ENCODE assay signal across 9 mouse cellular contexts in genomic region chr16:24913641-24914392, GRCm38 (mm10).
DNase-seq lines count a peak whose midpoint lies in the region; ATAC-seq lines count a peak whose summit lies in the region.
"Had no signal": no experiment of that assay in that cellular context is flagged by ENCODE, and none has a peak within 500 bp of the region (broad histone marks: within the 10 kb centered on the region; RNA-seq: fewer than 3 reads in every experiment).

No protein-coding gene starts in this region.

- H3K9me3 ChIP-seq in kidney, embryonic 16.5 days (ENCODE audit: low read length): no peaks in the 10 kb centered on the region

- H3K4me1 ChIP-seq in kidney, embryonic 16.5 days (ENCODE audit: insufficient read depth, low read length): peaks cover 25% of the 10 kb centered on the region

- peak overlapping the region; percentile 35; the same call in 1 of the 2 replicates for H3K27ac ChIP-seq in kidney, embryonic 16.5 days (ENCODE audit: low read length)

- H3K9ac ChIP-seq in kidney, embryonic 16.5 days (replicated peaks; ENCODE audit: low read length): no peak overlapping the region

- H3K4me3 ChIP-seq in kidney, embryonic 16.5 days (ENCODE audit: low read length): no peak overlapping the region

- 62% methylated on average over 7 of the region's 7 CpGs for WGBS in kidney, embryonic 16.5 days

- H3K4me2 ChIP-seq in kidney, embryonic 16.5 days (replicated peaks; ENCODE audit: low read depth, low read length): no peak overlapping the region

- no peak for ATAC-seq in kidney, embryonic 16.5 days (ENCODE audit: low FRiP score, low TSS enrichment)

- H3K27me3 ChIP-seq in kidney, embryonic 16.5 days (ENCODE audit: insufficient read depth, low read length): no peaks in the 10 kb centered on the region
- H3K27me3 ChIP-seq: Patski had no signal

- no peaks in the 10 kb centered on the region for H3K36me3 ChIP-seq in kidney, embryonic 16.5 days (ENCODE audit: insufficient read depth, low read length)

- peak; percentile 37 for DNase-seq in gastrocnemius, postnatal 25 days
- DNase-seq in gastrocnemius, postnatal 14 days: no peak
- peak; percentile 28 for DNase-seq in ovary, adult 18-20 months (ENCODE audit: low spot score)
- no peak for DNase-seq in ovary, postnatal 36 days (ENCODE audit: low spot score)
- peak; percentile 39 to 52 for DNase-seq in thymus, postnatal 36 days
- DNase-seq in spleen, adult 18-20 months: no peak
- DNase-seq in right cerebral cortex, postnatal 4 days: no peak

- intact Hi-C loops in gastrocnemius, postnatal 14 days (cut with DNase I; ENCODE audit: low total_unique reads): no loop called here

Comparison
In these comparisons a context has a peak if more than half of its experiments do, and no peak if none do; other contexts are left out.
1. DNase-seq: peak in gastrocnemius, postnatal 25 days (single experiment), ovary, adult 18-20 months (single experiment) and thymus, postnatal 36 days (2 of 2); none in gastrocnemius, postnatal 14 days (single experiment), ovary, postnatal 36 days (single experiment), spleen, adult 18-20 months (0 of 2) and right cerebral cortex, postnatal 4 days (single experiment).